Mouse (Mus musculus) cortical plate, adult 2 months (tissue): ENCODE measurements around the gene Il24. TPM values are rescaled to one million over a fixed set of nuclear protein-coding genes. Genes with fewer than 3 reads are reported as not detected.

Source experiments
- H3K27ac ChIP-seq: fragments of 200-500 bp; 2 replicates; pipeline ENCODE4 v1.5.1; 2012; ENCODE audit warnings: low read length, control low read depth, inconsistent platforms; ENCODE audit not compliant: insufficient read depth
- H3K4me1 ChIP-seq: fragments of 200-500 bp; 2 replicates; pipeline ENCODE4 v1.6.1; 2011; ENCODE audit warnings: low read length; ENCODE audit not compliant: control insufficient read depth, insufficient read depth
- H3K4me3 ChIP-seq: fragments of 200-500 bp; 2 replicates; pipeline ENCODE4 v1.5.1; 2011; ENCODE audit warnings: mild to moderate bottlenecking, low read length, control low read depth; ENCODE audit not compliant: insufficient read depth
- CTCF ChIP-seq: fragments of 200-500 bp; IDR thresholded peaks from 2 replicates; pipeline ENCODE4 v1.5.1; 2011; ENCODE audit warnings: mild to moderate bottlenecking, control low read depth, low read length; ENCODE audit not compliant: insufficient read depth; ENCODE audit errors: extremely low read depth
- POLR2A ChIP-seq: fragments of 200-500 bp; IDR thresholded peaks from 2 replicates; pipeline ENCODE4 v1.6.1; 2011; ENCODE audit warnings: mild to moderate bottlenecking, low read length, control low read depth; ENCODE audit not compliant: insufficient read depth; ENCODE audit errors: extremely low read depth
- polyA plus RNA-seq: library from polyadenylated mRNA; depleted of rRNA; stranded (reverse); fragments of >200 nt; gene quantifications from 2 replicates; pipeline ENCODE4 v1.2.3, GENCODE M21; 2012; rRNA removed

Il24 gene
- polyA plus RNA-seq, 1 experiment = not detected

DNA sequence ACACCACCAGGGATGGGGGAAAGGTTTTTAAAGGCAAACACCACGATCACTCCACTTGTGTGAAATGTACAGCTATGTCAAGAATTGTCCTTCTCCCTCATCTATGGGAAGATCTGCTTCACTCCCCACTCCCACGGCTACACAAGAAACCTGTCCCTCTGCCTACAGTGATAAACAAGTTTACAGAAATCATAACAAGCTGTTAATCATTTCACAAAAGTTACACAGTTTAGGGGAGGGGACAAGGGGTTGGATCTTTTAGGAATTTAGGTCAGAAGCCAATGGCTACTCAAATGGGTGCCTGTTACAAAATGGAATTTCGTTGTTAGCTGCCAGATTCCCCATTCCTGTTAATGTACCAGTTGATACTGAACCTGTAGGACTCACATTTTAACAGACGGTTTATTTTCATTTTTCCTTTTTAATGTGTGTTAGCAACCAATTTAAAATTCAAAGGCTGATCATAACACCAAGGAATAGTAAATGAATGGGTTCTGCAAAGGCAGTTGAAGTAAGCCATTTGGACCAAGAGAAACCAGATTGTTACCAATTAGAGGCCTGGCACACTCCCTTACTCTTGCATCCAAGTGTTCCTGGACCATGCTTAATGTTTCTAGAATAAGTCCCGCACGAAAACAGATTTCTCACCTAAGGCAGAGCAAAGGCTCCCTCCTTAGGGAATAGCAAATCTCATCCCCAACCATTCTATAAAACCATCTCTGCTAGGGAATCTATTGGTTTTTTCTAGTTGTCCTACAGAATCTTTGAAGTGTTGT lies 51.9 kb downstream of the Il24 start:
- Histone ChIP-seq H3K4me3 (no peak overlapping the region), H3K4me1 (no peaks in the 10 kb centered on the region)
- TF ChIP-seq CTCF (no peak), POLR2A (no peak)

DNA sequence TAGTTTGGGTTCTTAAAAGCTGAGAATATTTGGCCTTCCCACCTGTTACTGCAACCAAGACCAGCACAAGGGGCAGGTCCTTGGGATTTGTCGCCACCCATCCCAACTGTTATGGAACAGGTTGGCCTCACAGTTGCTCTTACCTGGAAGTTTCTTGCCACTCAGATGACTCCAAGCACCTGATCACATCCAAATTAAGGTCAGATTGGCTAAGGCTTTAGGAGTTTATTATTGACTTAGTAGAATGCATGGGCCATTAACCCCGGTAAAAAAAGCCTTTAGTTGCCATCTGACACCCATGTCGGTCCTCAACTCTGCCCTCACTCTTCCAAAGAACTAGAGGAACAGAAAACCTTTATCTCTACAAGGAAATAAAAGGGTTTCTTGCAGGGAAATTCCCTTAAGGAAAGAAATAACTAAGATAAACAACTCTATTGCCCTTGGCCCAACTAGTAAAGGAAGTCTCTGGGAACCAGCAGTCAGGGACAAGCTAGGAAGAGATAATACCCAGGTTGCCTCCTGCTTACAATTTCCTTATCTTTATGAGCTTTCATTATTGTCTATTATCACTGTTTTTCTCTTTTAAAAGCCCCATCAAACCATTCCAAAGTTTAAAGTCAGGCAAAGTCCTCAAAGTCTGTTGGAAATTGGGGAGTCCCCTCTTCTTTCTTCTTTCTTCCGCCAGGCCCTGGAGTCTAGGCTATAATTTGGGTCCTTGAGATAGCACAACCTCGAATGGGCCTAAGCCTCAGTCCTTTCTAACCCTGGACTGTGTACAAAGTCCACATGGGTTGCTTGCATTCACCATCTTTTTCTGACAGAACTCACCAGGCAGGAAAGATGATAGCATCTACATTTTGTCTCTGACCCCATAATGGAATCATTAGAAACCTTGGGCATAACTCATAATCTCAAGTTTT lies 54.8 kb downstream of the Il24 start:
- Histone ChIP-seq H3K27ac (no peak overlapping the region), H3K4me3 (no peak overlapping the region), H3K4me1 (no peaks in the 10 kb centered on the region)
- no peak for TF ChIP-seq CTCF
- TF ChIP-seq POLR2A = no peak

More for the DNA sequence above, 51.9 kb downstream of the Il24 start:
- H3K27ac ChIP-seq = no peak overlapping the region

Other genes with a start within 250 kb of the Il24 start
- 0.06 TPM in 1 of 2 replicates, not detected in the other for gene C4bp, start 225.8 kb downstream of the Il24 start, polyA plus RNA-seq
- gene Gm29427, start 171.7 kb downstream of the Il24 start, polyA plus RNA-seq = 0.10 and 0.17 TPM in 2 replicates
- 6.6 and 7.6 TPM in 2 replicates for gene Yod1, start 170.1 kb downstream of the Il24 start, polyA plus RNA-seq
- gene Pfkfb2, start 158.2 kb downstream of the Il24 start, polyA plus RNA-seq = 39.7 and 44.5 TPM in 2 replicates
- gene AA986860, start 155.5 kb downstream of the Il24 start, polyA plus RNA-seq = 1.8 and 2.4 TPM in 2 replicates
- not detected in 2 replicates for gene Fcamr, start 86.6 kb downstream of the Il24 start, polyA plus RNA-seq
- 0.08 TPM in 1 of 2 replicates, not detected in the other for gene Pigr, start 60.8 kb downstream of the Il24 start, polyA plus RNA-seq
- 0.47 and 0.52 TPM in 2 replicates for gene Fcmr, start 21.8 kb downstream of the Il24 start, polyA plus RNA-seq
- gene Il20, start 24.0 kb upstream of the Il24 start, polyA plus RNA-seq = not detected in 2 replicates
- not detected in 2 replicates for gene Il19, start 52.7 kb upstream of the Il24 start, polyA plus RNA-seq
- not detected in 2 replicates for gene Il10, start 132.4 kb upstream of the Il24 start, polyA plus RNA-seq
- gene Mapkapk2, start 210.4 kb upstream of the Il24 start, polyA plus RNA-seq = 24.5 and 26.4 TPM in 2 replicates